Mouse (Mus musculus) ES-CJ7 (cell line): ENCODE data around the gene Zfp606.
A peak's percentile ranks its signal among the peaks of the same experiment; 100 is the strongest.

ENCODE experiments used
- DNase-seq: peaks from one replicate; pipeline ENCODE4 v3.0.0; 2011; ENCODE audit warnings: low read depth, low spot score

The Zfp606 gene

GRCm38 (mm10) chr7:12478158-12479008 lies at the start of gene Zfp606:
TSS of gene Zfp606 (plus strand) at chr7:12478293.
- DNase-seq: peak; percentile 94

GRCm38 (mm10) chr7:12479009-12479346 lies 885 bp downstream of the Zfp606 start:
- DNase-seq: peak; percentile 16

- DNase-seq: peak; percentile 12
Observed at GRCm38 (mm10) chr7:12479525-12479924, 1.4 kb downstream of the Zfp606 start.

GRCm38 (mm10) chr7:12483771-12484170 lies 5.7 kb downstream of the Zfp606 start:
- DNase-seq: no peak

GRCm38 (mm10) chr7:12485956-12486355 lies 7.9 kb downstream of the Zfp606 start:
- DNase-seq: peak; percentile 68

- DNase-seq: no peak
Observed at GRCm38 (mm10) chr7:12486691-12487090, 8.6 kb downstream of the Zfp606 start.

- no peak for DNase-seq
Observed at GRCm38 (mm10) chr7:12510913-12511312, 32.8 kb downstream of the Zfp606 start.

- no peak for DNase-seq
Observed at GRCm38 (mm10) chr7:12512217-12512616, 34.1 kb downstream of the Zfp606 start, which contains the start of gene 2900092C05Rik. TSS of gene 2900092C05Rik (plus strand) at chr7:12512517.
